Comparison of ENCODE assay signal across 9 mouse cellular contexts in the genomic region with DNA sequence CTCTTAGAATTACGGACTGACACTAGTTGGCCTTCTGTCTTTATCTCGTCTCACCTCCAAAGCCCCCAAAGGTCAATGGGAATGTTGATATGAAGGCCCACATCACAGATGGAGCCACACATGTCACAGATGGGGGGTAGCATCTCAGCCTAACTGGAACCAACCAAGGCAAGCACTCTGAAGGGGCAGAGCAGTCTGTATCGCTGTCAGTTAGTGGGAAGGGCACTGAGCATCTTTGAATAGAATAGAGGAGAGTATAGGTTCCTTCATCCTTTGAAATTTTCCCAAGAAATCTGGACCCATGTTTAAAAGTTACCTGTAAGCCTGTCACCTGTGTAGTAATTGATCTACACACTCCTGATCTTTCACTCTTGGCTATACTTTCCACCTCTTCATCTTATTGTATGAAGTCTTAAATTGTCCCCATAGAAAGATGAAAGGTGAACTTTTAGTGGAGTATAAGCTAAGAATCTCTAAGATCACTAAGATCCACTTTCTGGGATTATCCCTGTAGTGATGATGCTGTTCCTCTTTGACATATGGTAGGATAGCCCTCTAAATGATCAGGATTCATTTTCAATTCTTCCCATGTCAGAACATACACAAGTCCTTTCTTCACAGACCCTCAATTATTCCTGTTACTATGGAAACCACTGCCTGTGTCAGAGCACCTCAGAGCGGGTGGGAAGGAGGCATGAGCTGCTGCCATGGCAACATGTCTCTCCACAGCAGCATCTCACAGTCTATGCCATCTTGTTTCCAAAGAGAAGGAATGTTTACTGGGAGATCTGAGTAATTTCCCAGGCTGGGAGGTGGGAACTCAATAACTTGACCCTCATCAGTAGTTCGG.
DNase-seq lines count a peak whose midpoint lies in the region; ATAC-seq lines count a peak whose summit lies in the region.
"Had no signal": no experiment of that assay in that cellular context is flagged by ENCODE, and none has a peak within 500 bp of the region (broad histone marks: within the 10 kb centered on the region; RNA-seq: fewer than 3 reads in every experiment).

No protein-coding gene starts in this region.

- ATAC-seq in forebrain, embryonic 14.5 days = peak; percentile 99
- ATAC-seq in midbrain, embryonic 16.5 days = peak; percentile 99
- ATAC-seq in megakaryocyte-erythroid progenitor cell, adult 5-6 weeks (replicated peaks; ENCODE audit: low FRiP score, low TSS enrichment, poor library complexity, severe bottlenecking) = no peak

- H3K9ac ChIP-seq in forebrain, embryonic 14.5 days (ENCODE audit: low read length) = no peak overlapping the region
- no peak overlapping the region for H3K9ac ChIP-seq in midbrain, embryonic 16.5 days (ENCODE audit: low read depth, low read length)

- H3K4me1 ChIP-seq in forebrain, embryonic 14.5 days (ENCODE audit: control insufficient read depth, insufficient read depth, low read length) = peaks cover 27% of the 10 kb centered on the region
- peaks cover 25% of the 10 kb centered on the region for H3K4me1 ChIP-seq in midbrain, embryonic 16.5 days (ENCODE audit: control insufficient read depth, insufficient read depth, low read length)

- H3K9me3 ChIP-seq in forebrain, embryonic 14.5 days (replicated peaks; ENCODE audit: control insufficient read depth, low read length) = no peaks in the 10 kb centered on the region
- H3K9me3 ChIP-seq in midbrain, embryonic 16.5 days (replicated peaks; ENCODE audit: control insufficient read depth, low read length, poor library complexity, severe bottlenecking) = no peaks in the 10 kb centered on the region

- no peaks in the 10 kb centered on the region for H3K27me3 ChIP-seq in forebrain, embryonic 14.5 days (replicated peaks; ENCODE audit: control insufficient read depth, insufficient read depth, low read length)
- no peaks in the 10 kb centered on the region for H3K27me3 ChIP-seq in midbrain, embryonic 16.5 days (ENCODE audit: control insufficient read depth, insufficient read depth, low read depth, low read length)

- no peaks in the 10 kb centered on the region for H3K36me3 ChIP-seq in forebrain, embryonic 14.5 days (ENCODE audit: control insufficient read depth, insufficient read depth, low read length)
- no peaks in the 10 kb centered on the region for H3K36me3 ChIP-seq in midbrain, embryonic 16.5 days (ENCODE audit: control insufficient read depth, insufficient read depth, low read length)

- WGBS in forebrain, embryonic 14.5 days = 45% methylated on average over 5 of the region's 5 CpGs
- whole genome bisulfite sequencing in midbrain, embryonic 16.5 days = 27% methylated on average over 5 of the region's 5 CpGs

- no peak overlapping the region for H3K4me3 ChIP-seq in forebrain, embryonic 14.5 days (ENCODE audit: low read depth, low read length)
- no peak overlapping the region for H3K4me3 ChIP-seq in midbrain, embryonic 16.5 days (ENCODE audit: low read depth, low read length)

- DNase-seq in brain, adult 2 months (ENCODE audit: low read depth, low spot score) = peak; percentile 93
- DNase-seq in forebrain, embryonic 14.5 days (ENCODE audit: low spot score) = peak; percentile 98
- DNase-seq in layer of hippocampus, adult 9-10 months (ENCODE audit: low spot score) = peak; percentile 47
- DNase-seq in thymus, postnatal 14 days = no peak
- no peak for DNase-seq in adrenal gland, adult (ENCODE audit: inconsistent age in 2 of 2, low spot score in 1 of 2)
- DNase-seq in thymus, postnatal 36 days = no peak
- DNase-seq: kidney, postnatal 10 days had no signal

- peak overlapping the region; percentile 18; the same call in 1 of the 2 replicates for H3K4me2 ChIP-seq in forebrain, embryonic 14.5 days (ENCODE audit: low read length)
- H3K4me2 ChIP-seq in midbrain, embryonic 16.5 days (ENCODE audit: low read length) = peak overlapping the region; percentile 25; the same call in 1 of the 2 replicates

- H3K27ac ChIP-seq in forebrain, embryonic 14.5 days (ENCODE audit: low read depth, low read length) = peak overlapping the region; percentile 84
- peak overlapping the region; percentile 87 for H3K27ac ChIP-seq in midbrain, embryonic 16.5 days (ENCODE audit: low read length)

Comparison
In these comparisons a context has a peak if more than half of its experiments do, and no peak if none do; other contexts are left out.
1. DNase-seq: peak in brain, adult 2 months (single experiment), forebrain, embryonic 14.5 days (single experiment) and layer of hippocampus, adult 9-10 months (single experiment); none in thymus, postnatal 14 days (single experiment), adrenal gland, adult (0 of 2) and thymus, postnatal 36 days (0 of 2).